Mouse (Mus musculus): ENCODE data around the gene Clec16a.

Gene Clec16a

DNA sequence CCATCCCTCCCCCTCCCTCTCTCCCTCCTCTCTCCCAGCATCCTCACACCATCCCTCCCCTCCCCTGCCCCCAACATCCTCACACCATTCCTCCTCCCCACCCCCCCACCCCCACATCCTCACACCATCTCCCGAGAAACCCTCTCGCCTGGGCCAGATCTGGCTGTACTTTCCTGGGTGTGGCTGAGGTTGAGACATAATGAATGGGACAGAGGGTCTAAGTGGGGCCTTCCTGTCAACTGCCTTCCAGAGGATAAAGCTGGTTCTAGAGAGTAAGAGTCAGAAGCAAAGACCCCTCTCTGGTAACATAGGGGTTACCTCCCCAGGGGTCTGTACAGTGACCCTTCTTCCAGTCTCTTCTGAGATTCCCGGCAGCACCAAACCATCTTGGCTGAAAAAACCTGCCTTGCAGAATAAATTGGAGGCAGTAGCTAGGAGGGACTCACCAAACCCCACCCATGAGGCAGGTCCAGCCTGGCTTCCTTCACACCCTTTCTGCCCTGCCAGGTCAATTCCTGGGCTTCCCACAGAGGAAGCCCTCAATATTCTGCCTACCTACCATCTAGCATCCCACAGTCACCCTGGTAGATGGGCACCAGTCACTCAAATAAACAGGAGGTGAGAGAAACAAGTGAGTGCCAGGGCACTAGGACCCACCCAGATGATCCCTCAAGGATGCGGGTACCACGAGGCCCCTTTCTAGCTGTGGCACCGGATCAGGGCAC is 218.6 kb downstream of the Clec16a start:
- in situ Hi-C loops (cut with MboI; ENCODE audit: low pct_unique_long_range_greater_than_20kb in 1 of 2, low sequenced_read_pairs in 2 of 2, unreplicated experiment in 1 of 2): no loop called here

- in situ Hi-C loops (cut with MboI; ENCODE audit: low pct_unique_long_range_greater_than_20kb in 1 of 2, low sequenced_read_pairs in 2 of 2, unreplicated experiment in 1 of 2): no loop called here
Observed at GRCm38 (mm10) chr16:10764323-10764722, 219.2 kb downstream of the Clec16a start.

GRCm38 (mm10) chr16:10767158-10767557 is 222.0 kb downstream of the Clec16a start:
- in situ Hi-C loops (cut with MboI; ENCODE audit: low pct_unique_long_range_greater_than_20kb in 1 of 2, low sequenced_read_pairs in 2 of 2, unreplicated experiment in 1 of 2): no loop called here

DNA sequence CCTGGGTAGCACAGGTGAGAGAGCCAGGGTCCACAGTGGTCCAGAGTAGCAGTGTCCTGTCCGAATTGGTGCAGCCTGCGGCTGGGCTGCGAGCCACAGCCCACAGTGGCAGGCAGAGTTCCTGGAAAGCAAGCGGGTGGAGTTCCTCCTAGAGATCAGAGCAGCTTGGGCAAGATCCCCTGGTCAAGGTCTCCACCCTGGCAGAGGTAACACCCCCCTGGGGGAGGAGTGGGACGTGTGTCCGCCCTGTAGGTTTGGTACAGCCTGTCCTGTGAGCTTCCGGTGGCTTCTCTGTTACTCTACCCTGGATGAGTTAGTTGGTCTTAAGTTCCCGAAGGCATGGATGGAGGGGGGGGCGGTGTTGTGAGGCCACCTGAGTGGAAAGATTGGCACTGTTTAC is 223.7 kb downstream of the Clec16a start:
- in situ Hi-C loops (cut with MboI; ENCODE audit: low pct_unique_long_range_greater_than_20kb in 1 of 2, low sequenced_read_pairs in 2 of 2, unreplicated experiment in 1 of 2): no loop called here

DNA sequence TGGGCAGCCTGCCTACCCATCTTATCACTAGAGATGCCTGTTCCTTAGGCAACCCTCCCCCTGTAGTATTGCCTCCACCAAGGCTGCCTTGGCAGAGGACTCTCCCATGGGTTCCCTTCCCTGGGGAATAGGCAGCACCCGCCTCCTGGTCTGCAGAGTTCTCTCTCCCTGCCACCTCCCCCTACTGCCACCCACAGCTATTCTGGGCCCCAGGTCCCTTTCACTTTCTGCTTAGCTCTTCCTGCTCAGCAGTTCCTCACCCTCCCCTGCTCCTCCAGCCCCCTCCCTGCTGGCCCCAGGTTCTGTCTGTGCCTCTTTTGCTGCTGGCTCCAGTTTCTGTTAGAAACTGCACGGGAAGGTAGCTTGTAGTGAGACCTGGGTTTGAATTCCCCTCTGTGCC is 224.5 kb downstream of the Clec16a start:
- in situ Hi-C loops (cut with MboI; ENCODE audit: low pct_unique_long_range_greater_than_20kb in 1 of 2, low sequenced_read_pairs in 2 of 2, unreplicated experiment in 1 of 2): loop anchor here in 1 of 2 experiments (10.0 kb wide), 1 partner anchor 195 kb away; no protein-coding TSS in a partner anchor

DNA sequence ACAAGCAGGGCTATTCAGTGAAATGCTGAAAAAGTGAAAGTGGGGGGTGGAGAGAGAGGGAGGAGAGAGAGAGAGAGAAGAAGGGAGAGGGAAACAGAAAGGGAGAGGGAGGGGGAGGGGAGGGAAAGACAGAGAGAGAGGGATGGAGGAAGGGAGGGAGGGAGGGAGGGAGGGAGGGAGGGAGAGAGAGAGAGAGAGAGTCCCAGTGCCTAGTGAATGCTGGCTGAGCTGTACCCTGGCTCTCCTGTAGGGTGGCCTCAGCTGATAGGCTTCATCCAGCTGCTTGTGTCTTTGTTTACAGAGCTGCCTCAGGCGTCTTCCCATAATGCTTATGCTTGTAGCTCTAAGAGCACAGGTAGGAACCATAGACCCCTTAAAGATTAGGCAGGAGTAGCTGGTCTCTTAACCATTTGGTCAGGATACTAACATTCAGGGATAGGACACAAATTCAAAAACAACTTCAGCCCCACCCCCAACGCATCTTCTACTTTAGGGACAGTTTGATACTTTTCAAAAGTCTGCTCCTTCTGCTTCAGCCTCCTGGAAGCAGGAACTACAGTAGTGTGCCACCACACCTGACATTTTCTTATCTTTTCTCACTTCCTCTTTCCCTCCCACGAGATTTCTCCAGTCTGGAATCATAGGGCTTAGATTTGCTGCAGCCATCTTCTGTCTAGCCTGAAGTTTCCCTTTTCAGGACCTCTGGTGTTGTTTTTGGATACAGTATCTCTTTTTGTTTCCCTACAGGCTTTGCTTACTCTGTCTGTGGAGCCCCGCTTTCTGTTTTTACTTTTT is 225.6 kb downstream of the Clec16a start:
- in situ Hi-C loops (cut with MboI; ENCODE audit: low pct_unique_long_range_greater_than_20kb in 1 of 2, low sequenced_read_pairs in 2 of 2, unreplicated experiment in 1 of 2): loop anchor here in 1 of 2 experiments (10.0 kb wide), 1 partner anchor 196 kb away; no protein-coding TSS in a partner anchor

- in situ Hi-C loops (cut with MboI; ENCODE audit: low pct_unique_long_range_greater_than_20kb in 1 of 2, low sequenced_read_pairs in 2 of 2, unreplicated experiment in 1 of 2): loop anchor here in 1 of 2 experiments (10.0 kb wide), 1 partner anchor 197 kb away; no protein-coding TSS in a partner anchor
Observed at GRCm38 (mm10) chr16:10771769-10772510, 226.8 kb downstream of the Clec16a start.

GRCm38 (mm10) chr16:10773543-10773942 is 228.4 kb downstream of the Clec16a start:
- in situ Hi-C loops (cut with MboI; ENCODE audit: low pct_unique_long_range_greater_than_20kb in 1 of 2, low sequenced_read_pairs in 2 of 2, unreplicated experiment in 1 of 2): loop anchor here in 1 of 2 experiments (10.0 kb wide), 1 partner anchor 199 kb away; no protein-coding TSS in a partner anchor

DNA sequence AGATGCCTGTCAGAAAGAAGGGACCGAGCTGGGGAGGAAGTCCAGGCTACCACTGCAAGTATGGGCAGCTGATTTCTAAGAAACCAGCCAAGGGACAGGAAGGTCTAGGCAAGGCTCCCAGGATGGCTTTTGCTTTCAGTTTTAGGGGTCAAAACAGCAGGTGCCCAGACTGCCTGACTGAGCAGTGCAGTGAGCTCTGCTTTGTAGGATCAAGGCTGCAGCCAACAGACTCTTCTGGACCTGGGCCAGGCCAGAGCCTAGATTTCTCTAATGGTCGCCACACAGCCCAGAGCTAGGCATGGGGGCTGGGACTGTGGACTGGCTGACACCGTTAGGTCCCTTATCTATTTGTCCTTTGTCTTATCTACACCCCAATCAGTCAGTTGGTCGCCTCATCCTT is 229.6 kb downstream of the Clec16a start:
- in situ Hi-C loops (cut with MboI; ENCODE audit: low pct_unique_long_range_greater_than_20kb in 1 of 2, low sequenced_read_pairs in 2 of 2, unreplicated experiment in 1 of 2): loop anchor here in 1 of 2 experiments (10.0 kb wide), 1 partner anchor 200 kb away; no protein-coding TSS in a partner anchor

DNA sequence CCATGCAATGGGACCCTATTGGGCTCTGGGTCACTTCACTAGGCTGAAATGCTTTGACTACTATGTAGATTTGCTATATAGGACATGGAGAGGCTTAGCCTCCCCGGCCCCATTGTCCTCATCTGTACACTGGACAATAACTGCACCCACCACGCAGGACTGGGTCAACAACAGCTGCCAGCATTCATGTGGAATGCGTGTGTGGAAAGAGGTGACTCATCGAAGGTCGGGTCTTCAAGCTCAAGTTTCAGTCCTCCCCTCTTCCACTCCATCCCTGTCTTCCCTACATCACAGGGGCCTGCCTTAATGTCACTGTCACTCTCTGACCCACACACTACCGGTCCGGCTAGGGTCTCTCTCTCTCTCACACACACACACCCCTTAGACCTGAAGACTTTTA is 231.2 kb downstream of the Clec16a start:
- in situ Hi-C loops (cut with MboI; ENCODE audit: low pct_unique_long_range_greater_than_20kb in 1 of 2, low sequenced_read_pairs in 2 of 2, unreplicated experiment in 1 of 2): loop anchor here in 1 of 2 experiments (10.0 kb wide), 1 partner anchor 202 kb away; no protein-coding TSS in a partner anchor

DNA sequence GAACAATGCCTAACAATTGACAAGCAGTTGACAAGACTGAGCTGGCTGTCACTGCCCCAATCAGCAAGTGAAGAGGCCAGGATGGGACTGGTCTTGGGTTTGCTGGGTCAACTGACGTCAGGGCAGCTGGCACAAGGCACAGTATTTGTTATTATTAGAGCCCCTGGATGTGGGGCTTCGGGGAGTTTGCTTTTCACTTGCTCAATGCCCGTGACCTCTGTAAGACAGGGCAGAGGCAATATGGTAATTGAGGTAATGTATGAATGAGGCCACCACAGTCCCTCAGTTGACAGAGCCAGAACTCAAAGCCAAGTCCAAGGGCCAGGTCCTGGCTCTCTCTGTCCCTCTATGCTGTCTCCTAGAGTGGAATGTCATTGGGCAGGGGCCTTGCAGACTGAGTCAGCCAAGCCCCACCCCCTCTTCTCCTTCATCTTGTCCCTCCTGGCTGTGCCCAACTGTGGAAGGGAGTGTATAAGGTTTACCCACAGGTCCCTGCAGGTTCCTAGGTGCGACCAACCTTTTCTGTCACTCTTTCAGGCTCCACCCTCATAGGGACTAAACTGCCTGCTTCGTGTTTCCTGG is 232.5 kb downstream of the Clec16a start:
- in situ Hi-C loops (cut with MboI; ENCODE audit: low pct_unique_long_range_greater_than_20kb in 1 of 2, low sequenced_read_pairs in 2 of 2, unreplicated experiment in 1 of 2): loop anchor here in 1 of 2 experiments (10.0 kb wide), 1 partner anchor 203 kb away; no protein-coding TSS in a partner anchor

- in situ Hi-C loops (cut with MboI; ENCODE audit: low pct_unique_long_range_greater_than_20kb in 1 of 2, low sequenced_read_pairs in 2 of 2, unreplicated experiment in 1 of 2): no loop called here
Observed at GRCm38 (mm10) chr16:10780631-10781120, 235.5 kb downstream of the Clec16a start.

- in situ Hi-C loops (cut with MboI; ENCODE audit: low pct_unique_long_range_greater_than_20kb in 1 of 2, low sequenced_read_pairs in 2 of 2, unreplicated experiment in 1 of 2): no loop called here
Observed at GRCm38 (mm10) chr16:10781862-10782371, 236.8 kb downstream of the Clec16a start.

DNA sequence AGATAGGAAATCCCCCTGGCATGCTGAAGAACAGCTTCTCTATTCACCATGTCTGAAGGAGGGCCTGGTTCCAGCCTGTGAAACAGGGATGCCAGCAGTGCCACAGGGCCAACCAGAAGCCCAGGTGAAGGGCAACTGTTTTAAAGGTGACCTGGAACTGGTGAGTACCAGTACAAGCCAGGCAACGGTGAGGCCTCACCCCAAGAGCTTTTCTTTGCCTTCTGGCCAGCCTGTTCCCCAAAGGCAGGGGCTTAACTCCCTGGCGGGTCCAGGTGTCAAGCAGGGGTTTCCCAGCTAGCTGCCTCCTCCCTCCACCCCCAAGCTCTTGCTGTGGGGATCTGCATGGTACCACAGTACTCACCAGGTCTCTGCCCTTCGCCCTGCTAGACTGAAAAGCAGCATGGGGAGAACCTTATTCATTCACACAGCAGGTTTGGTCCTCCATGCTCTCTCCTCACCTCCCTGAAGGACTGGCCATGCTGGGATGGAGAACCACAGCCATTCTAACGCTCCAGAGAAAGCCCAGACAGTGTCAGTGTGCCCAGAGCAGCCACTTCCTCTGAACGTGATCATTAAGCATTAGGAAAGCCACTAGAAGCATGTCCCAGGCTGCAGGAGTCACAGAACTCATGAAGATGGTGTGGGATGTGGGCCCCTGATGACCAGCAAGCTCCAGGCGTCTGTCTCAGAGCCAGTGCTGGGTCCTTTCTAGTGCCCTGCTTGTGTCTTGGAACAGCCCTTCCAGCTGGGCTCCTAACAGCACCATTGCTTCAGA is 237.4 kb downstream of the Clec16a start:
- in situ Hi-C loops (cut with MboI; ENCODE audit: low pct_unique_long_range_greater_than_20kb in 1 of 2, low sequenced_read_pairs in 2 of 2, unreplicated experiment in 1 of 2): no loop called here

GRCm38 (mm10) chr16:10783152-10783434 is 238.0 kb downstream of the Clec16a start:
- in situ Hi-C loops (cut with MboI; ENCODE audit: low pct_unique_long_range_greater_than_20kb in 1 of 2, low sequenced_read_pairs in 2 of 2, unreplicated experiment in 1 of 2): no loop called here

DNA sequence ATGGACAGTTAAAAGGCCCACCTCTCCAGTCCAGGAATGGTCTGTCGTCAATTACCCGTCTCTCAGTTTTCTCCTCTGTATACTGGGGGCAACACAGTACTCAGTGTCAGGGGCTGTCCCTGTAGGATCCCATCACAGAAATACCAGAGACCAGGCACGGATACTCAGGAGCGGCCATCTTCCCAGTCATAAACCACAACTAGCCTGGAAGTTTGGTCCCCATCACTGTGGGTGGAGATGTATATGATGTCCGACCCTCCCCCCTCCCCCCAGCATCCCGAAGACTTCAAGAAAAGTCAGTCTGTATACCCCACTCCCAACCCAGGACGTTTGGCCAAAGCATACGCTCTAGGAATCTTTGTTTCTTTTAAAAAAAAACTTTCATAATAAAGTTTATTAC is 238.3 kb downstream of the Clec16a start:
- in situ Hi-C loops (cut with MboI; ENCODE audit: low pct_unique_long_range_greater_than_20kb in 1 of 2, low sequenced_read_pairs in 2 of 2, unreplicated experiment in 1 of 2): no loop called here
